Mouse (Mus musculus) brain, adult 10 weeks (tissue): Measurements from ENCODE around the gene Gm4491. TPM values are rescaled to one million over a fixed set of nuclear protein-coding genes. Genes with fewer than 3 reads are reported as not detected.

Source experiments
- polyA plus RNA-seq: library from polyadenylated mRNA; stranded (reverse); fragments of 350-450 nt; fragmentation: Illumina TruSeq; extraction: RNeasy Lipid Tissue Mini Kit (QIAGEN cat#74804); gene quantifications from one replicate; pipeline ENCODE4 v1.2.3, GENCODE M21; 2015; ENCODE audit warnings: low read depth, low replicate concordance

Gm4491 gene
- polyA plus RNA-seq: 1.7 TPM

DNA sequence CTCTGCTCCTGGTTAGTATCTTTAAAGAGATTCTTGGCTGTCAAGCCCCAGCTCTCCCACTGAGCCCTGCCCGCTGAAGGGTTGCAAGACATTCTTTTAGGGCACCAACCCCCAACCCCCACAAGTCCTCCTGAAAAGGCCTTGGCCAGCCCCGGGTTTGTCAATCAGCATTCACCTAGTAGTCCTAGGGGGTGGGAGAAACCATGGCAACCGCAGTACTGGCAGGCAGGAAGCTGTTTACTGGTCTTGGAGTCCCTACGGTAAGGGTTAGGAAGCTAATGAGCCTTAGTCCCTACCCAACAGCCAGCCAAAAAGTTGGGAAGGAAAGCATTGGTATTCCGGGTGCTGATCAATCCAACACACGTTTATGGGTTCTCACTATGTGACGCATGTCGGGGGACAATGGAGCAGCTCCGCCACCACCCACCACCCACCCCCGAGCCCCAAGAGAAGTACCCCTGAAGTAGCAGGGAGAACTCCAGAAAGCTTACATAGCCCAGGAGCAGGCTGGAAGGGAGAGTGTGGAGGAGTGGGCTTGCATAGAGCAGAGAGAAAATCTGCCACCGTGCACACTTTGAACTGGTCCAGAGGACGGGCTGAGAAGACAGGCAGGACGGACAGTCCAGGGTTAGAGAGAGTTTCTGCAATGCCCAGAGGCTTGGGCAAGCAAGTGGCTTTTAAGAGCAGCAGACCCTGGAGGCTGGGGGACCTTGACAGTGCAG lies at the start of gene Gm4491:
TSS of gene Gm4491 (minus strand) at position 61 of the 722 bp plus-strand sequence.

DNA sequence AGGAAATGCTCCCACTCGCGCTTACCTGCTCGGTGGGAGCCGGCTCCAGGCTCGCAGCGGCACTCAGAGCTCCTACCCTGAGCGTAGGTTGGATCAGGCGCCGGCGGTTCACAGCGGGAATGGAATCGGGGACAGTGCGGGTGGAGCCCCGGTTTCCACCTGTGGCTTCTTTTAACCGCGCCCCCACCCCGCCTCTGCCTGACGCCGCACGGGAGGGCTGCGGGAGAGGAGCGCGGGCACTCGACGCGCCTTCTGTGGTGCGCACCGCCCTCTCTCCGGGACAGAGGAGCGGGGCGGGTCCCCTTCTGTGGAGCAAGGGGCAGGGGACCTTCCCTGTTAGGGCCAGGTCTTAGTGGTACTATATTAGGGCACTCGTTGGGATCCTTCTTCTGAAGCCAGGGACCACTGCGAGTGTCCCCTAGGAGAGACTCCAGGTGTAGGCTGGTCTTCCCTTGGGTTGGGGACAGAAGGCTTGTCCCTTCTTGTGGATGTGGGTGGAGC lies 17.5 kb upstream of the Gm4491 start, which contains the start of gene Gjb6:
TSS of gene Gjb6 (minus strand) at position 451 of the 501 bp plus-strand sequence.

DNA sequence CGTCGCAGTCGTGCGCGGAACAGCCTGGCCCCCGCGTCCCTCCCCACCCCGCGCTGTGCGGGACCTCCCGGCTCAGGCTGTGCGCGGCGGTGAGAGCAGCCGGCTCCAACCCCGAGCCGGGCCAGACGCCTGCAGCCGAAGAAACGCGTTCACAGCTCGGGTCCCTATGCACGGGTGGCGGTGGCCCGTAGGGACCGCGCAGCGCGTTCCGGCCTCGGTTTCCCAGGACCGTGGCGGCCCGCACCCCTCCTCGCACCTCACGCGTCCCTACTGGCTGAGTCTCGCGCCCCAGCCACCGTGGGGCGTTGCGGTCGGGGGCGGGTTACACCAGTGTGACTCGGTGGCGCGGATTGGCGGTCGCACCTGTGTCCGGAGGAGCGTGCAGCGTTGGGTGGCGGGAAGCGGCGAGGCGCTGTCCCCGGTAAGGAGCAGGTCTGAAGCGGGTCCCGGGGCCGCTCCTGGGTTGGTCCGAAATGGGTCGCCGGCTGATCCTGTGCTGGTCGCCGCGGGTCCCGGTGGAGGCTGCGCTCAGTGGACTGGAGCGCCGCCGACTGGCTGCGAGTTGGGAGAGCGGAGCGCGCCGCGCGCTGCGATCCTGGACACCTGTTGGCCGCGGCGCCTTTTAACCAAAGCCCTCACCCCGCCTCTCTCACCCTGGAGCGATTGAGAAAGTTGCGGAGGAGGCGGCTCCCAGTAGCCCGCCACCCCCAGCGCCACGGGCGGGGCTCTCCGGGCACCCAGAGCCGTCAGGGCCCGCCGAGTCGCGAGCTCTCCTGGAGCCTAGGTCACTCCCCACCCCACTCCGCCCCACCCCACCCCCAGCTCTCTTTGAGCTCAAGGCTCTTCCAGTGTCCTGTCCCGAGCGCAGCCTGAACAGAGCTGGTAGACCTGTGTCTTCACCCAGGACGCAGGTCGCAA lies 11.3 kb downstream of the Gm4491 start, which contains the start of gene Gjb2:
TSS of gene Gjb2 (minus strand) at position 597 of the 918 bp plus-strand sequence.

Other genes starting within 250 kb of the Gm4491 start
- 56.3 TPM for gene Zmym2, start 229.2 kb downstream of the Gm4491 start, polyA plus RNA-seq
- 0.25 TPM for gene Gja3, start 57.8 kb downstream of the Gm4491 start, polyA plus RNA-seq
- 9.2 TPM for gene Gjb2, start 11.2 kb downstream of the Gm4491 start, polyA plus RNA-seq
- gene Gjb6, start 17.7 kb upstream of the Gm4491 start, polyA plus RNA-seq: 128 TPM